15 mouse cellular contexts compared by ENCODE assay signal in genomic region chr2:38534241-38534940, GRCm38 (mm10). TPM values are rescaled to one million over a fixed set of nuclear protein-coding genes. Genes with fewer than 3 reads are reported as not detected.
DNase-seq lines count a peak whose midpoint lies in the region; ATAC-seq and TF ChIP-seq lines count a peak whose summit lies in the region.
"Had no signal": no experiment of that assay in that cellular context is flagged by ENCODE, and none has a peak within 500 bp of the region (broad histone marks: within the 10 kb centered on the region; RNA-seq: fewer than 3 reads in every experiment).

No protein-coding gene starts in this region.

- H3K9me3 ChIP-seq in heart, embryonic 10.5 days: no peaks in the 10 kb centered on the region
- H3K9me3 ChIP-seq in lung, embryonic 14.5 days (ENCODE audit: low read depth, low read length): no peaks in the 10 kb centered on the region
- no peaks in the 10 kb centered on the region for H3K9me3 ChIP-seq in limb, embryonic 10.5 days (replicated peaks)
- no peaks in the 10 kb centered on the region for H3K9me3 ChIP-seq in stomach, embryonic 16.5 days (replicated peaks; ENCODE audit: control insufficient read depth, low read length)
- H3K9me3 ChIP-seq: lung, embryonic 15.5 days; midbrain, embryonic 12.5 days had no signal

- H3K9ac ChIP-seq in lung, embryonic 14.5 days: no peak overlapping the region
- no peak overlapping the region for H3K9ac ChIP-seq in stomach, embryonic 16.5 days (ENCODE audit: low read length)
- H3K9ac ChIP-seq: lung, embryonic 15.5 days; midbrain, embryonic 12.5 days had no signal

- no peak overlapping the region for H3K4me3 ChIP-seq in heart, embryonic 10.5 days
- H3K4me3 ChIP-seq in lung, embryonic 14.5 days (ENCODE audit: low read depth, low read length): no peak overlapping the region
- no peak overlapping the region for H3K4me3 ChIP-seq in limb, embryonic 10.5 days
- H3K4me3 ChIP-seq in stomach, embryonic 16.5 days (replicated peaks; ENCODE audit: low read length): no peak overlapping the region
- H3K4me3 ChIP-seq: lung, embryonic 15.5 days; midbrain, embryonic 12.5 days had no signal

- peaks cover 93% of the 10 kb centered on the region for H3K4me1 ChIP-seq in heart, embryonic 10.5 days
- peaks cover 47% of the 10 kb centered on the region for H3K4me1 ChIP-seq in lung, embryonic 14.5 days (ENCODE audit: insufficient read depth)
- H3K4me1 ChIP-seq in limb, embryonic 10.5 days: peaks cover 65% of the 10 kb centered on the region
- peaks cover 68% of the 10 kb centered on the region for H3K4me1 ChIP-seq in stomach, embryonic 16.5 days (ENCODE audit: control insufficient read depth, insufficient read depth, low read length)

- 86% methylated on average over 5 of the region's 5 CpGs for WGBS in heart, embryonic 10.5 days
- 84% methylated on average over 5 of the region's 5 CpGs for WGBS in lung, embryonic 14.5 days
- WGBS in limb, embryonic 10.5 days: 91% methylated on average over 5 of the region's 5 CpGs
- WGBS in stomach, embryonic 16.5 days: 83% methylated on average over 5 of the region's 5 CpGs

- peak overlapping the region; percentile 67 for H3K27ac ChIP-seq in heart, embryonic 10.5 days
- H3K27ac ChIP-seq in lung, embryonic 14.5 days (ENCODE audit: low read depth): peak overlapping the region; percentile 76; the same call in 1 of the 2 replicates
- H3K27ac ChIP-seq in limb, embryonic 10.5 days: peak overlapping the region; percentile 34; the same call in 1 of the 2 replicates
- peak overlapping the region; percentile 25; the same call in 1 of the 2 replicates for H3K27ac ChIP-seq in stomach, embryonic 16.5 days (ENCODE audit: low read length)
- H3K27ac ChIP-seq: midbrain, embryonic 12.5 days had no signal

- no peak overlapping the region for H3K4me2 ChIP-seq in lung, embryonic 14.5 days
- H3K4me2 ChIP-seq in stomach, embryonic 16.5 days (ENCODE audit: low read depth, low read length): no peak overlapping the region
- H3K4me2 ChIP-seq: lung, embryonic 15.5 days; midbrain, embryonic 12.5 days had no signal

- DNase-seq in heart, embryonic 10.5 days (ENCODE audit: low spot score): no peak
- DNase-seq in heart, adult 8-10 months (ENCODE audit: low spot score): no peak
- DNase-seq in lung, embryonic 14.5 days: no peak
- DNase-seq in lung, postnatal 10 days: no peak
- DNase-seq in limb, embryonic 10.5 days (ENCODE audit: low spot score): no peak
- DNase-seq in spleen, postnatal 4 days (ENCODE audit: low spot score in 2 of 2): no peak
- DNase-seq in cerebellum, postnatal 4 days (ENCODE audit: low spot score in 2 of 2): no peak
- DNase-seq: cerebellum, adult 11-12 months; embryo, embryonic 11 days; layer of hippocampus, adult 9-11 months; thymus, postnatal 14 days had no signal

- no peaks in the 10 kb centered on the region for H3K27me3 ChIP-seq in heart, embryonic 10.5 days (ENCODE audit: insufficient read depth, poor library complexity, severe bottlenecking)
- no peaks in the 10 kb centered on the region for H3K27me3 ChIP-seq in lung, embryonic 14.5 days (ENCODE audit: insufficient read depth, low read length)
- no peaks in the 10 kb centered on the region for H3K27me3 ChIP-seq in limb, embryonic 10.5 days (ENCODE audit: low read depth, poor library complexity, severe bottlenecking)
- no peaks in the 10 kb centered on the region for H3K27me3 ChIP-seq in stomach, embryonic 16.5 days (ENCODE audit: control insufficient read depth, insufficient read depth, low read length)
- H3K27me3 ChIP-seq: lung, embryonic 15.5 days had no signal

- no peak for ATAC-seq in lung, embryonic 14.5 days (ENCODE audit: insufficient read depth)
- no peak for ATAC-seq in stomach, embryonic 16.5 days (ENCODE audit: insufficient read depth, low FRiP score)
- ATAC-seq: hindbrain, embryonic 16.5 days had no signal

- H3K36me3 ChIP-seq in heart, embryonic 10.5 days: no peaks in the 10 kb centered on the region
- no peaks in the 10 kb centered on the region for H3K36me3 ChIP-seq in lung, embryonic 14.5 days (ENCODE audit: insufficient read depth)
- H3K36me3 ChIP-seq in limb, embryonic 10.5 days: no peaks in the 10 kb centered on the region
- no peaks in the 10 kb centered on the region for H3K36me3 ChIP-seq in stomach, embryonic 16.5 days (ENCODE audit: control insufficient read depth, insufficient read depth, low read length)
- H3K36me3 ChIP-seq: lung, embryonic 15.5 days; midbrain, embryonic 12.5 days had no signal

- TF ChIP-seq CTCF in lung, embryonic 14.5 days (IDR thresholded peaks at IDR 0.05; ENCODE audit: low read depth): no peak

RNA-seq across cellular contexts. Expression of gene Nek6, which starts 22.9 kb away (rescaled TPM):
- 74.7 and 90.1 TPM in 2 replicates for polyA plus RNA-seq in heart, embryonic 10.5 days (2016; fragmentation: Nextera tagmentation; extraction: Ambion mirVana)
- total RNA-seq in heart, adult 8-10 months (2022): 1 to 10 TPM; 2.3 to 5.0 (median 2.7) TPM
- 129 and 134 TPM in 2 replicates for polyA plus RNA-seq in lung, embryonic 14.5 days (2014; fragmentation: Nextera tagmentation; extraction: Ambion mirVana)
- 67.5 and 83.4 TPM in 2 replicates for polyA plus RNA-seq in limb, embryonic 10.5 days (2016; fragmentation: Nextera tagmentation; extraction: Ambion mirVana)
- 111 and 122 TPM in 2 replicates for polyA plus RNA-seq in stomach, embryonic 16.5 days (2015; fragmentation: Nextera tagmentation; extraction: Ambion mirVana)

Comparison
In these comparisons a context has a peak if more than half of its experiments do, and no peak if none do; other contexts are left out.
1. H3K27ac ChIP-seq: peak in every context shown above with its lines; median percentile 76 in lung, embryonic 14.5 days; 67 in heart, embryonic 10.5 days; 34 in limb, embryonic 10.5 days; 25 in stomach, embryonic 16.5 days.